Mouse (Mus musculus) stomach, postnatal 0 days (tissue): ENCODE measurements at regions not wholly inside any gene's neighbourhood (a gene's known extent, or its start where the extent isn't known, plus 50 kb on each side); places are given as distances from the start of the nearest gene placed in this dataset.

Experiments used
- ATAC-seq: fragments of 200-750 bp; cut with Nextera tagmentation; 2 replicates; pipeline ENCODE4 v1.8.0; 2017; ENCODE audit not compliant: low FRiP score, low TSS enrichment
- DNase-seq: peaks from one replicate; pipeline ENCODE4 v3.0.0-alpha.2; 2016; ENCODE audit warnings: low spot score
- H3K27ac ChIP-seq: fragments of 300-500 bp; sonication (generic); replicated peaks from 2 replicates; pipeline ENCODE4 v1.5.1; 2014; ENCODE audit warnings: mild to moderate bottlenecking, control low read depth
- H3K27me3 ChIP-seq: fragments of 300-500 bp; sonication (generic); 2 replicates; pipeline ENCODE4 v1.6.1; 2014; ENCODE audit warnings: low read length; ENCODE audit not compliant: control insufficient read depth, insufficient read depth
- H3K36me3 ChIP-seq: fragments of 300-500 bp; sonication (generic); 2 replicates; pipeline ENCODE4 v1.6.1; 2014; ENCODE audit warnings: low read length, mixed read lengths; ENCODE audit not compliant: control insufficient read depth, insufficient read depth
- H3K4me1 ChIP-seq: fragments of 300-500 bp; sonication (generic); replicated peaks from 2 replicates; pipeline ENCODE4 v1.6.1; 2014; ENCODE audit warnings: antibody characterized with exemption; ENCODE audit not compliant: control insufficient read depth, insufficient read depth
- H3K4me2 ChIP-seq: fragments of 300-500 bp; sonication (generic); replicated peaks from 2 replicates; pipeline ENCODE4 v1.6.1; 2014; ENCODE audit warnings: low read depth, mild to moderate bottlenecking, control low read depth, moderate library complexity
- H3K4me3 ChIP-seq: fragments of 300-500 bp; sonication (generic); 2 replicates; pipeline ENCODE4 v1.5.1; 2014; ENCODE audit warnings: low read depth, low read length, control low read depth
- H3K9ac ChIP-seq: fragments of 300-500 bp; sonication (generic); 2 replicates; pipeline ENCODE4 v1.6.1; 2014; ENCODE audit warnings: mild to moderate bottlenecking, low read length, control low read depth, mixed read lengths
- H3K9me3 ChIP-seq: fragments of 300-500 bp; sonication (generic); 2 replicates; pipeline ENCODE4 v1.6.1; 2016; ENCODE audit warnings: low read length; ENCODE audit not compliant: control insufficient read depth
- CTCF ChIP-seq: IDR thresholded peaks from 2 replicates; pipeline ENCODE4 v1.5.1; 2016; ENCODE audit warnings: antibody characterized with exemption, low read depth, mild to moderate bottlenecking, moderate library complexity
- EP300 ChIP-seq: optimal IDR thresholded peaks from 2 replicates; pipeline ENCODE3; 2016; ENCODE audit warnings: antibody characterized with exemption
- WGBS: fragments of 180-500 bp; shearing (Covaris S2); extraction: QIAGEN DNeasy Blood & Tissue Kit; methylation state at CpG from one replicate; pipeline ENCODE4 v1.1.7; 2014; 5-methylcytosine and 5-hydroxymethylcytosine counted together

DNA sequence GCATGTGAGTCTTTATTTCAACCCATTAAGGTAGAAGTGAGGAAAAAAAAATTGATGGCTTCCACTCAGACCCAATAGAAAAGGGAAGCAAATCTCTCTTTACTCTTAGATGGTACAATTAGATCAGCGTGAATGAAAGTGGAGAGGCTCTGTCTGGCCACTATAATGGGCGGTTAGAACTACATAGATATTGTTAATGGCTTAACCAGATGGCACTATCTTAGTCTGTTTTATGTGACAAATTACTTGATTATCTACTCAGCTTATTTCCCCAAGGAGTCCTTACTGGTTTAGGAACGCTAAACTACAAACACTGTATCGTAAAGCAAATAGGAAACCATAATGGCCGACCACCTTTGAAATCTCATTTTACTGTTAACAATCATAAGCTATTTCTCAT lies 138.8 kb upstream of the Samsn1 start:
- no peak for DNase-seq
- H3K9me3 ChIP-seq = no peaks in the 10 kb centered on the region
- no peak overlapping the region for H3K27ac ChIP-seq
- WGBS = 82% methylated on average over 5 of the region's 5 CpGs
- no peak overlapping the region for H3K9ac ChIP-seq
- H3K36me3 ChIP-seq = no peaks in the 10 kb centered on the region
- no peaks in the 10 kb centered on the region for H3K4me1 ChIP-seq
- H3K4me3 ChIP-seq = no peak overlapping the region
- no peak for TF ChIP-seq CTCF
- TF ChIP-seq EP300 = no peak
- ATAC-seq = no peak
- no peaks in the 10 kb centered on the region for H3K27me3 ChIP-seq
- H3K4me2 ChIP-seq = no peak overlapping the region

DNA sequence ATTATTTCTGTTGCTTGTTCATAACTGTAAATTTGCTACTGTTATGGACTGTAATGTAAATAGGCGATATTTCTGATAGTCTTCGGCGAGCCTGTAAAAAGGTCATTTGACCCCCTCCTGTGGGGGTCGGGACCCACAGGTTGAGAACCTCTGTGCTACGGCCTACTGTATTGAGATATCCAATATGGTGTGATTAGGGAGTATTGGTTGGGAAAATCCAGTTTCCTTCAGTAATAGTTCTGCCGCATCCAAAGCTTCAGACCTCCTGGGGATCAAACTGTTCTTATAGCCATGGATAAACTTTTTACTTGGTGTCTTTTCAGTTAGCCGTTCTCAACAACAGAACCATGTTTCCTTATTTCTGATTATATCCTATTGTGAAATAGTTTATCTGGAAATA lies 136.5 kb upstream of the Samsn1 start:
- 94% methylated on average over 7 of the region's 7 CpGs for WGBS

DNA sequence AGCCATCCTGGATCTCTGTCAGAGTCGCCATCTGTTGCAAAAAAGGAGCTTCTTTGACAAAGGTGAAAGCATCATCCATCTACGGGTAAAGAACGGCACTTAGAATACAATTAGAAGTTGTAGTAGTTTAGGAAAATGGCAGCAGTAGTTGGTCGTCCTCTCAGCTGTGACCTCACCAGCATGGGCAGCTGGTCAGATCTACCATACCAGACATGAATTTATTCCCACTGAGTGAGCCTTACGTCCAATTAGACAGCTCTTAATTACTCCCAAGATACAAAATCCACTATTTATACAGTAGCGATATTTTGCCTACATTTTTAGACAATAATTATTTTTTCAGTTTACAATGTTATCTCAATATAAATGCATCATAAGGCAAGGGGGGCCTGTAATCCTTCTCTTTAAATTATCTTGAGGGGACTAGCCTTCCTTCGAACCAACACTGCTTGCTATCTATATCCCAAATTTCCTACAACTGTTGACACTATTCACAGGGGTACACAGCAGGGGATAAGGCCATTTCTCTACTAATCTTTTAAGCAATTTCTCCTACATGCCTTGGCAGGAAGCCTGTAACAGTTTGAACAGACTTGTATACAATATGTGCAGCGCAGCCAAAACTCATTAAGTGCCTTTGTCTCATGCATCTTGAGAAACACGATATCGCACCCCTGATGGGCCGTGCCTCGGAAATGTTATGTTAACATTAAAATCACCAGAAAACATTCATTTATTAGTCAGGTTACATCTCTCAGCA lies 131.9 kb upstream of the Samsn1 start:
- no peak for ATAC-seq

More for the DNA sequence above, 136.5 kb upstream of the Samsn1 start:
- TF ChIP-seq EP300 = no peak
- no peak for TF ChIP-seq CTCF
- no peak for DNase-seq
- Histone ChIP-seq H3K36me3 (no peaks in the 10 kb centered on the region), H3K9me3 (no peaks in the 10 kb centered on the region), H3K27ac (no peak overlapping the region), H3K9ac (no peak overlapping the region), H3K4me3 (no peak overlapping the region), H3K27me3 (no peaks in the 10 kb centered on the region), H3K4me2 (no peak overlapping the region), H3K4me1 (no peaks in the 10 kb centered on the region)
- no peak for ATAC-seq

GRCm38 (mm10) chr16:76149581-76149980 lies 127.5 kb upstream of the Samsn1 start:
- DNase-seq (no peak), ATAC-seq (no peak)
- 57% methylated on average over 5 of the region's 5 CpGs for WGBS
- Histone ChIP-seq H3K4me1 (no peaks in the 10 kb centered on the region), H3K9me3 (no peaks in the 10 kb centered on the region), H3K4me2 (no peak overlapping the region), H3K27me3 (no peaks in the 10 kb centered on the region), H3K27ac (no peak overlapping the region), H3K36me3 (no peaks in the 10 kb centered on the region), H3K9ac (no peak overlapping the region), H3K4me3 (no peak overlapping the region)
- TF ChIP-seq CTCF = no peak
- TF ChIP-seq EP300 = no peak

More for the DNA sequence above, 131.9 kb upstream of the Samsn1 start:
- no peaks in the 10 kb centered on the region for H3K27me3 ChIP-seq
- no peak overlapping the region for H3K4me3 ChIP-seq
- H3K4me2 ChIP-seq = no peak overlapping the region
- H3K36me3 ChIP-seq = no peaks in the 10 kb centered on the region
- H3K27ac ChIP-seq = no peak overlapping the region
- no peak overlapping the region for H3K9ac ChIP-seq
- TF ChIP-seq CTCF = no peak
- no peak for TF ChIP-seq EP300
- no peak for DNase-seq
- H3K9me3 ChIP-seq = no peaks in the 10 kb centered on the region
- 58% methylated on average over 12 of the region's 12 CpGs for WGBS
- H3K4me1 ChIP-seq = no peaks in the 10 kb centered on the region

- no peak for TF ChIP-seq EP300
- no peak overlapping the region for H3K9ac ChIP-seq
- no peak overlapping the region for H3K27ac ChIP-seq
- no peaks in the 10 kb centered on the region for H3K36me3 ChIP-seq
- H3K4me1 ChIP-seq = no peaks in the 10 kb centered on the region
- DNase-seq = no peak
- no peak for ATAC-seq
- H3K27me3 ChIP-seq = no peaks in the 10 kb centered on the region
- no peak overlapping the region for H3K4me2 ChIP-seq
- no peaks in the 10 kb centered on the region for H3K9me3 ChIP-seq
- WGBS = 84% methylated on average over 2 of the region's 2 CpGs
- H3K4me3 ChIP-seq = no peak overlapping the region
These were observed 111.8 kb upstream of the Samsn1 start for GRCm38 (mm10) chr16:76133892-76134291.

DNA sequence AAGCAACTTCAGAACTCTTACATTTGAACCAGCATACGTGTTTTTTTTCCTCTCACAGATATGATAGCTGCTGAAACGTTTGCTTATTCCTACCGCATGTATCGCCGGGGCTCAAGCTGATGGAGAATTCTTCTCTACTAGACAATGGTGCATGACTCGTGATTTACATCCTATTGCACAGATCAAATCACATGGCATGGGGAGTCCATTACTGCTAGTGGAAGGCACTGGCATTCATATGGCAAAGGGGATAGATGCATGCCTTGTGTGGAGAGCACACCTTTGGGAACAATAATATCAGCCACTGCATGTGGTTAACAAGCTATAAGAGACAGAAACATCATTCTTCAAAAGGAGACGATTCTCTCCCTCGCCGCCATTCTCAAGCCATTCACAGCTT lies 108.4 kb upstream of the Samsn1 start:
- no peaks in the 10 kb centered on the region for H3K27me3 ChIP-seq
- TF ChIP-seq EP300 (no peak), CTCF (no peak)
- DNase-seq (no peak), ATAC-seq (no peak)
- H3K4me1 ChIP-seq = no peaks in the 10 kb centered on the region
- H3K9ac ChIP-seq = no peak overlapping the region
- H3K27ac ChIP-seq = no peak overlapping the region
- 76% methylated on average over 9 of the region's 9 CpGs for WGBS
- H3K9me3 ChIP-seq = no peaks in the 10 kb centered on the region
- H3K36me3 ChIP-seq = no peaks in the 10 kb centered on the region
- H3K4me2 ChIP-seq = no peak overlapping the region
- H3K4me3 ChIP-seq = no peak overlapping the region
